Mouse (Mus musculus): Measurements from ENCODE around the gene Sf1. TPM values are rescaled to one million over a fixed set of nuclear protein-coding genes. Genes with fewer than 3 reads are reported as not detected.

Gene Sf1
- 201 TPM in 2 replicates for polyA plus RNA-seq (2016; fragmentation: Nextera tagmentation; extraction: Ambion mirVana)

GRCm38 (mm10) chr19:6363411-6364240 is at the start of gene Sf1:
Gene Sf1 (plus strand): TSS chr19:6363690.
- Histone ChIP-seq H3K27ac (peak within 1 kb of the TSS; percentile 100), H3K36me3 (replicated peaks) (peaks cover 44% of the 10 kb centered on the region), H3K27me3 (ENCODE audit: poor library complexity, severe bottlenecking) (no peaks in the 10 kb centered on the region), H3K4me3 (peak within 1 kb of the TSS; percentile 100), H3K4me1 (peaks cover 34% of the 10 kb centered on the region), H3K9me3 (no peaks in the 10 kb centered on the region)
- under 1% methylated on average over 85 of the region's 85 CpGs for WGBS
- peak; percentile 100 for DNase-seq (ENCODE audit: extremely low spot score, low spot score)

GRCm38 (mm10) chr19:6313796-6314195 is 49.7 kb upstream of the Sf1 start:
- Histone ChIP-seq H3K27ac (no peak overlapping the region), H3K4me3 (no peak overlapping the region), H3K9me3 (no peaks in the 10 kb centered on the region), H3K4me1 (peaks cover 9% of the 10 kb centered on the region), H3K36me3 (replicated peaks) (peaks cover 66% of the 10 kb centered on the region), H3K27me3 (ENCODE audit: poor library complexity, severe bottlenecking) (no peaks in the 10 kb centered on the region)
- DNase-seq (ENCODE audit: extremely low spot score, low spot score), result no peak
- 90% methylated on average over 8 of the region's 8 CpGs for WGBS

- Histone ChIP-seq H3K27me3 (ENCODE audit: poor library complexity, severe bottlenecking) (no peaks in the 10 kb centered on the region), H3K9me3 (no peaks in the 10 kb centered on the region), H3K4me1 (0 out of 2 replicates have a peak, but pooled peaks cover 2% of the 10 kb centered on the region), H3K4me3 (no peak overlapping the region), H3K36me3 (replicated peaks) (peaks cover 71% of the 10 kb centered on the region), H3K27ac (no peak overlapping the region)
- 87% methylated on average over 8 of the region's 8 CpGs for WGBS
- no peak for DNase-seq (ENCODE audit: extremely low spot score, low spot score)
Observed at GRCm38 (mm10) chr19:6314513-6314912, 49.0 kb upstream of the Sf1 start.

- Histone ChIP-seq H3K4me3 (no peak overlapping the region), H3K27ac (no peak overlapping the region), H3K4me1 (no peaks in the 10 kb centered on the region), H3K9me3 (no peaks in the 10 kb centered on the region), H3K27me3 (ENCODE audit: poor library complexity, severe bottlenecking) (no peaks in the 10 kb centered on the region), H3K36me3 (replicated peaks) (peaks cover 73% of the 10 kb centered on the region)
- 78% methylated on average over 14 of the region's 14 CpGs for WGBS
- DNase-seq (ENCODE audit: extremely low spot score, low spot score), result no peak
Observed at GRCm38 (mm10) chr19:6315573-6315972, 47.9 kb upstream of the Sf1 start.

- Histone ChIP-seq H3K4me3 (no peak overlapping the region), H3K36me3 (replicated peaks) (peaks cover 69% of the 10 kb centered on the region)
- WGBS, result 91% methylated on average over 12 of the region's 12 CpGs
Observed at GRCm38 (mm10) chr19:6318145-6318544, 45.3 kb upstream of the Sf1 start.

GRCm38 (mm10) chr19:6321358-6321757 is 42.1 kb upstream of the Sf1 start:
- WGBS, result 89% methylated on average over 8 of the region's 8 CpGs
- H3K36me3 ChIP-seq (replicated peaks), result peaks cover 38% of the 10 kb centered on the region

More at GRCm38 (mm10) chr19:6318145-6318544, 45.3 kb upstream of the Sf1 start:
- no peak for DNase-seq (ENCODE audit: extremely low spot score, low spot score)
- H3K9me3 ChIP-seq, result no peaks in the 10 kb centered on the region
- H3K27me3 ChIP-seq (ENCODE audit: poor library complexity, severe bottlenecking), result no peaks in the 10 kb centered on the region
- H3K27ac ChIP-seq, result no peak overlapping the region
- H3K4me1 ChIP-seq, result no peaks in the 10 kb centered on the region

GRCm38 (mm10) chr19:6321786-6322621 is 41.5 kb upstream of the Sf1 start:
- WGBS, result 89% methylated on average over 33 of the region's 33 CpGs
- no peaks in the 10 kb centered on the region for H3K4me1 ChIP-seq
- DNase-seq (ENCODE audit: extremely low spot score, low spot score), result no peak
- H3K27ac ChIP-seq, result no peak overlapping the region
- no peaks in the 10 kb centered on the region for H3K27me3 ChIP-seq (ENCODE audit: poor library complexity, severe bottlenecking)
- H3K36me3 ChIP-seq (replicated peaks), result peaks cover 32% of the 10 kb centered on the region
- no peak overlapping the region for H3K4me3 ChIP-seq
- H3K9me3 ChIP-seq, result no peaks in the 10 kb centered on the region

More at GRCm38 (mm10) chr19:6321358-6321757, 42.1 kb upstream of the Sf1 start:
- no peak overlapping the region for H3K27ac ChIP-seq
- DNase-seq (ENCODE audit: extremely low spot score, low spot score), result no peak
- no peaks in the 10 kb centered on the region for H3K4me1 ChIP-seq
- H3K4me3 ChIP-seq, result no peak overlapping the region
- H3K27me3 ChIP-seq (ENCODE audit: poor library complexity, severe bottlenecking), result no peaks in the 10 kb centered on the region
- no peaks in the 10 kb centered on the region for H3K9me3 ChIP-seq

GRCm38 (mm10) chr19:6324751-6325150 is 38.7 kb upstream of the Sf1 start:
- Histone ChIP-seq H3K27me3 (ENCODE audit: poor library complexity, severe bottlenecking) (no peaks in the 10 kb centered on the region), H3K36me3 (replicated peaks) (peaks cover 11% of the 10 kb centered on the region), H3K27ac (no peak overlapping the region), H3K9me3 (no peaks in the 10 kb centered on the region), H3K4me1 (no peaks in the 10 kb centered on the region), H3K4me3 (no peak overlapping the region)
- DNase-seq (ENCODE audit: extremely low spot score, low spot score), result no peak
- WGBS, result 86% methylated on average over 9 of the region's 9 CpGs

GRCm38 (mm10) chr19:6331178-6331577 is 32.3 kb upstream of the Sf1 start:
- WGBS, result 74% methylated on average over 5 of the region's 5 CpGs
- DNase-seq (ENCODE audit: extremely low spot score, low spot score), result no peak
- Histone ChIP-seq H3K4me1 (peaks cover 24% of the 10 kb centered on the region), H3K4me3 (peak overlapping the region; percentile 39; the same call in 1 of the 2 replicates), H3K27ac (no peak overlapping the region; the same call in 1 of the 2 replicates), H3K36me3 (replicated peaks) (no peaks in the 10 kb centered on the region), H3K27me3 (ENCODE audit: poor library complexity, severe bottlenecking) (no peaks in the 10 kb centered on the region), H3K9me3 (no peaks in the 10 kb centered on the region)

- WGBS, result 26% methylated on average over 13 of the region's 13 CpGs
- Histone ChIP-seq H3K27ac (peak overlapping the region; percentile 72), H3K36me3 (replicated peaks) (peaks cover 4% of the 10 kb centered on the region), H3K9me3 (no peaks in the 10 kb centered on the region), H3K4me1 (peaks cover 31% of the 10 kb centered on the region), H3K27me3 (ENCODE audit: poor library complexity, severe bottlenecking) (no peaks in the 10 kb centered on the region), H3K4me3 (peak overlapping the region; percentile 39)
- peak; percentile 69 for DNase-seq (ENCODE audit: extremely low spot score, low spot score)
Observed at GRCm38 (mm10) chr19:6331719-6332516, 31.6 kb upstream of the Sf1 start.

- Histone ChIP-seq H3K27ac (peak overlapping the region; percentile 91), H3K4me1 (peaks cover 41% of the 10 kb centered on the region), H3K4me3 (peak overlapping the region; percentile 86), H3K36me3 (replicated peaks) (peaks cover 25% of the 10 kb centered on the region), H3K9me3 (no peaks in the 10 kb centered on the region), H3K27me3 (ENCODE audit: poor library complexity, severe bottlenecking) (no peaks in the 10 kb centered on the region)
- no peak for DNase-seq (ENCODE audit: extremely low spot score, low spot score)
- 79% methylated on average over 9 of the region's 9 CpGs for WGBS
Observed at GRCm38 (mm10) chr19:6333761-6334595, 29.5 kb upstream of the Sf1 start.

All from forebrain, embryonic 10.5 days (tissue).